Mouse (Mus musculus) spleen, adult 12 weeks (tissue): ENCODE data around the gene Adra1b.

ENCODE experiments used
- DNase-seq: peaks from one replicate; pipeline ENCODE4 v3.0.0; 2022; ENCODE audit warnings: low spot score

Adra1b gene

DNA sequence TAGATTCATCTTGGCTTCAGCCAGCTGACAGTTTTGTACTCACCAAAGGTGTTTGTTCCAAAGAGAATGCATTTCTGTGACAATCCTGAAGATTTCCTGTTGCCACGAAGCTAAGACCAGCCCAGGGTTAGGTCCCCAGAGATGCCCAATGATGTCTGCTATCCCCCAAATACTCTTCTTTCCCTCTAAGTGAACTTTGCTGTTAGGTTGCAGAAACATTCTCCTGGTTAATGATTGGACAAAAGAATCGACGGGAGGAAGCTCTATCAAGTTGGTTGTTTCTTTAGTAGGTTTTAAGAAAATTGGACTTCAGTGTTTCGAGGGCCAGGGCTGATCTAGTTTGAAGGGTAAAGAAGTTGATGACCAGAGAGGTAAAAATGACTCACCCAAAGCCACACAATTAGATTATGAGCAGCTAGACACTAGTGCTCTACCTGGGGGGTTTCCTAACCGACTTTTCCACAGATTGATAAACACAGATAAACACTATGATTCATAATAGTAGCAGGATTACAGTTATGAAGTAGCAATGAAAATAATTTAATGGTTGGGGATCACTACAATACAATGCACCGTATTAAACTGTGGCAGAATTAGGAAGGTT is at the start of gene Adra1b:
Gene Adra1b, minus strand, starts transcription at position 160 of the 604 bp plus-strand sequence.
- DNase-seq, result no peak

DNA sequence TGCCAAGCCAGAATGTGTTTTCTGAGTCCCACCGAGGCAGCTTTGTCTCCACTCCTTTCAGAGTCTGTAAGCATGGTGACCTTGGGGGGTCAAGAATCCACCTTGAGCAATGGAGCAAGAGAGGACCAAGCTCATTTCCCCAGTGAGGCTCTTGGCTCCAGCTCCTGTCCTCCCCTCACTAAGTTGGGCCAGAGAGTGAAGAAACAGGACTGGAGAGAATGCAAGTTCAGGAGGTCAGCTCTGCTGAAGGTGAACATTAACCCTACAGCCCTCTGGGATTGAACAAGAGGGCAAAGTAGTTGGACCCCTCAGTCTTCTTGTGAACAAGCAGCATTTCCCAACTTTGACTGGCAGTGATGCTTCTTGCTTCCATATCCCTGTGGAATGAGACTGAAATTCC is 49.3 kb upstream of the Adra1b start:
- no peak for DNase-seq

DNA sequence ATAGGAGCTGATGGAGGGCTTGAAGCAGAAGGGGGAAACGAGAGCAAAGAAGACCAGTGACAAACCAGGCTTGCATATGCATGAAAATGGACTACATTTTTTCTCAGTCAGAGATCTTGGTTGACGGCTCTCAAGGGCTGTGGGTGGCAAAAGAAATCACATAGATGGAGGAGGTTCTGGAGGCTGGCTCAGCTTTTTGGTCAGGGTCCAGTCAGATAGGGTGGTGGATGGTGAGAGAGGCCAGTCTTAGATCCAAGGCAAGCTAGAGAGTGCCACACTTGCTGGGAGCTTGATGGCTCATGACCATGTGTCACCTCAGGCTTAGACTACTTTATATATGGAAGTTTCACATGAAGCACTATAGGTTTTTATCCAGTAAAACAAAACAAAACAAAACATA is 42.8 kb upstream of the Adra1b start:
- no peak for DNase-seq

DNA sequence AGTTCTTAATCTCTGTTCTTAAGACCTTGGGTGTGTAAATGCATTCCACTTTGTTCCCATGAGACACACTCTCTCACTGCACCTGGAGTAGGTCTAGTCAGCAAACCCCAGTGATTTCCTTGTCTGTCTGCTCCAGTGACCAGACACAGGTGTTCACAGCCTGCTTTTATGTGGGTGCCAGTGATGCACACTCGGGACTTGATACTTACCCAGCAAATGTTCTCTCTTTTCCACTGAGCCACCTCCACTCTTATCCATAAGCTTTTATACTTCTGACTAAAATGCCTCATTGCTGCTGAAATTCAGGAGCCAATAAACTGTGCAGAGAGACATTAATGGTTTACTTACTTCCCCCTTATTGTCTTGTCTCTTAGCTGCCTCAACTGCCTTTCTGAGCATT is 42.2 kb upstream of the Adra1b start:
- no peak for DNase-seq

DNA sequence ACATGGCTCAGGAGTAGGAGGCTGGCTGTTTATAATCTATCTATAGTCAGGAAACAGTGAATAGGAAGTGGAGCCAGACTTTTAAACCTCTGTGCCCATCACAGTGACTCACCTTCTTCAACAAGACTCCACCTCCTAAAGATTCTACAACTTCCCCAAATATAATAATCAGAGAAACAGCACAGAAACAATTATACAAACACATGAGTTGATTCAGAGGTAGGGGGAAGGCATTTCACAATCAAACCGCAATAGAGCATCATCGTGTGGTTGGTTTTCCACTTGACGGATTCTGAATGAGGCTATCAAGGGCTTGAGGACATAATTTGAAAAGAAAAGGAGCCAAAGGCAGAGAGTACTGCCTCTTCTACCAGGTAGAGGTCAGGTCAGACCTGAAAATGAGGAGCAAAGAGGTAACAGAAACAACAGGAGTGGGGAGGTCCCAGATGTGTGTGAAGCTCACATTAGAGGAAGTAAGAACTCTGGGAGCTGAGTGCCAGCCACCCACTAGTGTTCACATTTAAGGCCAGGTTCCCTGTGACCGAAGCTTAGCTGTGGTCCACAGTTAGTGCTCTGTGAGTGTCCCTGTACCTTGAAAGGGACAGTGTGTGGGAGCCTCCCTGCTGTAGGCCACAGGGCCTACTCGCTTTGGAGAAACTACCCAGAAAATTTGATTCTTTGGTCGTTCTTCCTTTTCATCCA is 39.6 kb upstream of the Adra1b start:
- no peak for DNase-seq

DNA sequence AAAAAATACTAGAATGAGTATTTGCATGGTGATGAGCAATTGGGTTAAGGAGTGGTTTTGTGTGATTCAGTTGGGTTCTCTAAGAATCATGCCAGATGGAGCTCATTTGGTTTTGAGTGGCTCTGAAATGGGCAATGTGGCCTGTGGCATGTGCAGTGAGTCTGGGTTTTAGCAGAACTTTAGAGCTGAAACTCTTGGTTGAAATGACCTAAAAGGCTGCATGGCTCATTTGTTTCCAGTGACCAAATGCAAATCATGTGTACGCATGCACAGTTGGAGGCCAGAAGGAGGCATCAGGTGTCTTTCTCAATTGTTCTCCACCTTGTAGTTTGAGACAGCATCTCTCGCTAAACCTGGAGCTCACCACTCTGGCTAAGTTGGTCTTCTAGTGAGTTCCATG is 35.0 kb upstream of the Adra1b start:
- DNase-seq, result no peak

DNA sequence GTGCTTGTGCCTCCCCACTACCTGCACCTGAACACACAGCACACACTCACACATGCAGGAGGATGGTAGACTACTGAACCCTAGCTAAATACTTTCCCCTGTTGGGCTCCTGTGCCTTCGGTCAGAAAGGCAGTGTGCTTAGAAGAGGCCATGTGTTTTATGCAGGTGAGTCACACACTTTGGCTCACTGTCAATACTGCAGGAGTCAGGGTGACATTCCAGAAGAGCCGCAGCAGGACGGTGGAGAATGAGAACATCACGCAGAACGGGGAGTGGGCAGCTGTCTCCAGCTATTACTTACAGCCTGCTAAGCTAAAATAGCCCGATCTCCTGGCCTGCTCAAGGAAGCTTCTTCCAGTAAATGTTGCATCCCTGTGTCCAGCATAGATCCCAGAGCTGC is 32.5 kb upstream of the Adra1b start:
- DNase-seq, result no peak

DNA sequence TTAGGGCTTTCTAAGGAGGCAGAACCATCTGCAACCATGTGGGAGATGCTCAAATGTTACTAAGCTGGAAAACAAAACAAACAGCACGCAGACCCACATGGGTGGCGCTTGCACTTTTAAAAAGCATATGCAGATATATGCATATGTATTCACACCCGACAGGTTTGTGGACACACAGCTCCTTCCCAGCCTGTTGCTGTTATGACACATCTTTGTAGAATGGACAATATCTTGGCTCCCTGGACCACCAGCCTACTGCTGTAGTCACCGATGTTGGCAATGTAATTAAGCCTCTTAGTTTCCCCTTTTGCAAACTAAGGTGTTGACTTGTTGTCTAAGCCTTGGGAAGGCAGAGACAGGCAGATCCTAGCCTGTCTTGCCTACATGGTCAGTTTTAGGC is 32.0 kb upstream of the Adra1b start:
- DNase-seq, result no peak

DNA sequence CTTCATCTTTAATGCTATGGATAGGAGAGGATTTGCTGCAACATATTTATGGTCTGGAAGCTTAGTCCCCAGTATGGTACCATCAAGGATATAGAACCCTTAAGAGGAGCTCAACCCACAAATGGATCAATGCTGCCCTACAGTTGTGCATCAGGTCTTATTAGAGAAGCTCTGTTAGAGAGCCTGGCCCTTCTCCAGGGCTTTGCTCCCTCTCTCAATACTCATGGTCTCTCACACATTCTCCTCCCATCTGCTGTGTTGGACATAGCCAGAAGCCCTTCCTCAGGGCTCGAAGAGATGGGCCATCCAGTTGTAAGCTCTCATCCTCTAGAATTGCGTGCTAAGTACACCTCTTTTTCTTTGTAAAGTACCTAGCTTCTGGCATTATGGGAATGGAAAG is 29.2 kb upstream of the Adra1b start:
- DNase-seq, result no peak

DNA sequence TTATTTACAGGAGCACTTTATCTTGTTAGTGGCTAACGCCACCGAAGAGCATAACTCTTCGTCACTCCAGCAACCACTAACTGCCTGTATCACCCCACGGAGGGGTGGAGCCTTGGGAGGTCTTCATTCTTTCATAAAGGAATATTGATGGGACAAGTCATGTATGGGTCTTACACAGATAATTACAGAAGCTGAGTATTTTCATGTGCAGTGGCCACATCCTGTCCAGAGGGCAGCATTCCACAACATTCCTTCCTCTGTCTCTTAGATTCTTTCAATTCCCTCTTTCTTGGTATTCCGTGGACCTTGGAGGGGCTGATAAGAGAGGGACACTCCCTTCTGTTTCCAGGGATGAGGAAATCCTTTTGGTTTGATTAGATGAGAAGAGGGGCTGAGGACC is 28.7 kb upstream of the Adra1b start:
- DNase-seq, result no peak

DNA sequence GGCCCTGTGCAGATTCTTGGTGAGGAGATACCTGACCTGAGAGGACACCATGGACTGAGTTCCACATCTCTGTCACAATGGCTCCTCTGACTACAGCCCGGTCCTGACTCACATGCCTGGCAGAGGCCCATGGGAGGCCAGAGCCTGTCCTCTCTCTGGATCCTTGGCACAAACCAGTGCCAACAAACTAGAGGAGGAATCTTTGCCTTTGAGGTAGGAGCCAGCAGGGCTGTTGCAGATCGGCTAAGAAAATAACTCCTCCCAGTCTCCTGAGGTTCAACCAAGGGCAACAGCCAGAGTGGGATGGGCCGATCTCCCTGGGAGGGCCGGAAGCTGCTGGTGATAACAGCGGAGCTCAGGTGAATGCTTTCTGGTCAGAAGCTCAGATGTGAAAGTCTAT is 28.2 kb upstream of the Adra1b start:
- no peak for DNase-seq

DNA sequence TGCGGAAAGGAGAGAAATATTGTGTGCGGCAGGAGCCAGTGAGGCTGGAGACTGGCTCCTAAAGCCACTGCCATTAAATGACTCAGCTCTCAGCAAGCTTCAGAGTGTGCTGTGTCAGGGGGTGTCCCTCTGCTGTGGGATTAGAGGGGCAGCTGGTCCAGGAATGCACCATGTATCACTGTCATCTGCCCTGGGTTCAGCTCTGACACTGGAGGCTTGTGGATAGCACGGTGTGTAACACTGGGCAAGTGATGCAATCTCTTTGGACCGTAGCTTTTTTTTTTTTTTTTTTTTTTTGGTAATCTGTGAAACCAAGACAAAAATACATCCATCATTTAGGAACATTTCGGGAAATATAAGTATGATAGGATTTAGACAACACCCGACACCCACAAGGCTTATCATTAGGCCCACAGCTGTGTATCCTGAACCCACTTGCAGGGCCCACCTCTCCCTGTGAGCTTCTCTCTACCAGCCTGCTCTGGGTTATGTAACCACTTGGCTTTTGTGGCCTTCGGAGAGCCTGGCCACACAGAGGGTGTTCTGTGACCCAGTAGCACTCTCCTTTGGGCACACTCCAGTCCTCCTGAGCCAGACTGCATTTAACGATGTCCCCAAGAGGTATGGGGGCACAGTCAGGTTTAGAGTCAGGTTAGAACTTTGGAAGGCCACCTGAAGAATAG is 26.3 kb upstream of the Adra1b start:
- no peak for DNase-seq

DNA sequence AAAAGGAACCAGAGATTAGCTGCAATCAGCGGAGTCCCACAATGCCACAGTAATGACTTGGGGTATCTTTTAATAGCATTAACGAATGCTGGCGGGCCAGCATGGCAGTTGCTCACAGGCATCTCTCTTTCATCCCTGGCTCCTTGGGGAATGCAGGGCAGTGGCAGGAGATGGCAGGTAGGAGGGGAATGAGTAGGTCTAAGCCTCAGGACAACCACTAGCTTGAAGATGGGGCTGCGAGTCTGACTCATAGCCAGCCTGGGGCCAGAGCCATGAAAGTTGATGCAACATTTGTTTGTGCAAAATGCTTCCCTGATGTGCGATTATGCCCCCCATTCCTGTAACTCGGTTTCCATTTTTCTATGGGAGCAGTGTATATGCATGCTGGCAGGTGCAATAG is 25.2 kb upstream of the Adra1b start:
- no peak for DNase-seq

DNA sequence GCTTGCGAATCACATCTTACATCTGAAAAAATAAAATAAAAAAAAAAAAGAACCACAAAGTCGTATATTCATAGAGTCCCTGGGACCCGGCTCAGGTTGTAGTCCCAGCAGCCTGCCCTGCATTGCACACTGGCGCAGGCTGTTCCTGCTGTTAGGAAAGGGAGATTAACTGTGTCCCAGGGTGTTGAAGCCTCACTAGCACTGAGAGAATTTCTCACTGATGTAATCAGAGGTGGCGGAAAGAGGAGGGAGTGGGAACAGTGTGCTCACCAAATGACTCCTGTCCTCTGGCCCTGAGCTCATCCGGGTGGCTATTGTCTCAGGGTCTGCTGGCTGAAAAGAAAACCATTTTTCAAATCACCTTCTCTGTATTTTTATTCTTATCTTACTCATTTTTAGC is 24.6 kb upstream of the Adra1b start:
- no peak for DNase-seq

DNA sequence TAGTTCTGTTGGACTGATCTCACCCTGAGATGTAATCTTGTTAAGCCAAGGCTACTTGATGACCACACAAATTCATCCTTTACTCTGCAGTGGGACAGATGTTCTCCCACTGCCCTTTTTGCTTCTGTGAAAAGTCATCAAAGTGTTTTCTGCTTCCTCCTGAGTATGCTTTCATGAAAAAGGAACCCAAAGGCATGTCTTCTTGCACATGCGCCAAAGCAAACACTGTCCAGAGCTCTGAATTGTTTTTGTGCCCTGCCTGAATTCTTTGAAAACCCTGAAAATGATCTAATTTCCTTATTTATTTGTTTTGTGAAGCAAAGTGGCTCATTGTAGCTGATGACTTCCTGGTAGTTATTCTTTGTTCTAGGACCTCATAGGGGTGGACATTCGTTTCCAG is 20.7 kb upstream of the Adra1b start:
- no peak for DNase-seq

DNA sequence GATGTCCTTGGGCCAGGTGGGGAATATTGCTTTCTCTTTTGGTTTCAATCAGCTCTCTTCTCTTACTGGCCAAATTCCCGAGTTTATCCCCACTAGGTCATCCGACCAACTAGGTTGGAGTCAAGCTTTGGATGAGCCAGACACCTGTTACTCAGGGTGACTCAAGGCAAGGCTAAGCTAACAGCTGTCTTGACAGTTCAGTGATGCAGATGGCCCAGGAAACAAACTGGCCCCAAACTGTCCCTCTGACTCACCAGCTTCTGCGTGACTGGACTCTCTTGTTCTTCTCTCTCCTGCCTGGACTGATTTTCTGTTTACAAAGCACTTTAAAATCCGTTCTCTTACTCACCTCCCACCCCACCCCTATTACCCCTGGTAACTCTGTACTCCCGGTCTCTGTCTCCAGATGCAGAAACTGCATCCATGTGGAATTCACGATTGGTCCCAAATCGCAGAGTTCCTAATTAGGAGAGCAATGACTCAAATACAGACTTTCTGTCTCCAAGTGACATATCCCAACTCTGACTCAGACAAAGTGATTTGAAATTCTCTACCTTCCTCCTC is 18.6 kb upstream of the Adra1b start:
- no peak for DNase-seq

DNA sequence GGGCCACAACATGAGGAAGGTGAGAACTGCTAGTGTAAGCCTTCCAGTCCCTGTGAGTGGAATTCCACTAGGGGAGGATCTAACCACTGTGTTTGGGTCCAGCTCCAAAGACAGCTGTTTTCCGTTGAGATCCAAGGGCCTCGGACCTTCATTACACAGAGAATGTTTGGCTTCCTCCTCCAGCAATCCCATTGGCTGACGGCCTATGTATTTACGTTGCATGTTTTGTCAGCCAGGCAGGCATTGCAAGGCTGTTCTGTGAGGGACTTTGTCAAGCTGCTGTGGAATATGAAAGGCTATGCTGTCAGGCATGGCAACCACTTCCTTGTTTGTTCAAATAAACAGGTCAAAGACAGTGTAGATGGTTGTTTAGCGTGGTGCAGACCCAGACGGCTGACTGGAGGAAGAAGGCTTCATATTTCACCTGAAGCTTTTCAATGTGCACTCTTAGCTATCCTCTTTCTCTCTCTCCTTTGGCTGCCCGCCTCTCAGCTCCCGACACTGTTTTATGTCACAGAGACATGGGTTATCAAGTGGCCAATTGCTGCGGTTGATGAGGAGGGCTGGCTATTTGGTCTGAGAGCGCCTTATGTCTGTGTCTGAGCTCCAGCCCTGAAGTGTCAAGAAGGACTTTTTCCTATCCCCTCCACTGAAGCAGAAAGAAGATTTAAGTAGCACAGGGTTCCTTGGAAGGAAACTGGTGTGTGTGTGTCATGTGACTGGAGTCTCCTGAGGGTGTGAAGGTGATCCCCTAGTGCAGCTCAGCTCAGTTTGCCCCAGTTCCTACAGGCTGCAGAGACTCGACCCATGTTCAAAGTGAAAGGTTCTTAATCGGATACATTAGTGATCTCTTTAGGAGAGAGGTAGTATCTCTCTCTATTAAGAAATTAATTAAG is 13.8 kb upstream of the Adra1b start:
- DNase-seq, result no peak

DNA sequence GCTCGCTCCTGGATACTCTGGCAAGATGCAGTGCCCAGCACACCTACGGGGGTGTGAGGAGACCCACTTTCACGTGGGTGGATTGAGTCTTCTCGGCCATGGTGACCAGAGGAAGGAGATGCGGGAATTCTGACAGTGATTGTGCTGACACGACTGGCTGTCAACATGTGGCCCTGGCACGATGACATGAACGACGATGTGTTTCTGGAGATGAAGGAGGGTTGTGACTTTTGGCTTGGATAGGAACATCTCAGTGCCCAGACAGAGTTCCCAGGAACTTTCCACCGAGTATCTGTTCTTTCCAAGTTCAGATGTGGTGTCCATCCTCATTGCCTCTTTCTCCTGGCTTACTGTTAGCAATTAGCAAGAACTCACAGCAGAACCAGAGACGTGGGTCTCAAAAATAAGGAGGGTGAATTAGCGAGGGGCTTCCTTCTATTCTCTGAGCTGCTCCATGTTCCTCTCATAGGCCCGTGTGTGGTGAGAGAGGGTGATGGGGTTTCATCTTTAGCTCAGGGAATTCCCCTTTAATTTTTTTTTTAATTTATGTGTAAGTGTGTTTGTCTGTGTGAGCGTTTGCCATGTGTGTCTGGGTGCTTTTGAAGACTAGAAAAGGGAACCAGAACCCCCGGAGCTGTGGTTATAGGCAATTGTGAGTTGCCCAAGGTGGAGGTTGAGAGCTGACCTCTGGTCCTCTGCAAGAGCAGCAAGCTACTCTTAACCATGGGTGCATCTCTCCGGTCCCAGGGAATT is 11.3 kb upstream of the Adra1b start:
- DNase-seq, result no peak

DNA sequence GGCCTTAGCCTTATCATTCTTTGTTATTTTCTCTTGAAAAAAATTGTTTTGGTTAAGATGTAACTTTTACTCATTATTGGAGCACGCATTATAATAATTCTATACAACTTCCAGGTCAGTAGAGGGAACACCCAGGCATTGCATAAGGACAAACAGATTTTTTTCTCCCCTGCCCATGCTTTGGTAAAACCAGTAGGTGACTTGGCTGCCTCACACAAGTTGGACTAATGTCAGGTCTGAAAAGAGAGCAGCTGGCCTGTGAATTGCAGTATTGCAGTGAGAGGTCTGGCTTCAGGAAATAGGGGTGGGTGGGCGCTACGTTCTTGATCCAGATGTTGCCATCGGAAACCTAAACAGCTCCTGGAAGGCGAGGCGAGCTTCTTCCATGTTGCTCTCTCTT is 10.6 kb upstream of the Adra1b start:
- no peak for DNase-seq

DNA sequence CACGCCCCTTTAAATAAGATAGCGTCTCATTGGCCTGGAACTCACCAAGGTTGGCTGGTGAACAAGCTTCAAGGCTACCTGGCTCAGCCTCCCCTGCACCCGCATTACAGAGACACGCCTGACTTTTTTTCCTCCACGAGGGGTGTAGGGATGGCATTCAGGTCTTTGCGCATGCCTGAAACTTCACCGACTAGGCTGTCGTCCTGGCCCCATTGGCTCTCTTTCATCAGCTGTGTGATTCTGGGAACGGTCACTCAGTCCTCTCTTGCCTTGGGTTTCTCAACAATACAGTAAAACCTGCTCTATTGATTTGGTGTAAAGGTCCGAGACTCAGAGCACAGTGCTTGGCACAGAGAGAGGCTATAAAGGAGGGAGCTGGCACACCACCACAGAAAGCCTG is 2.3 kb upstream of the Adra1b start:
- no peak for DNase-seq

DNA sequence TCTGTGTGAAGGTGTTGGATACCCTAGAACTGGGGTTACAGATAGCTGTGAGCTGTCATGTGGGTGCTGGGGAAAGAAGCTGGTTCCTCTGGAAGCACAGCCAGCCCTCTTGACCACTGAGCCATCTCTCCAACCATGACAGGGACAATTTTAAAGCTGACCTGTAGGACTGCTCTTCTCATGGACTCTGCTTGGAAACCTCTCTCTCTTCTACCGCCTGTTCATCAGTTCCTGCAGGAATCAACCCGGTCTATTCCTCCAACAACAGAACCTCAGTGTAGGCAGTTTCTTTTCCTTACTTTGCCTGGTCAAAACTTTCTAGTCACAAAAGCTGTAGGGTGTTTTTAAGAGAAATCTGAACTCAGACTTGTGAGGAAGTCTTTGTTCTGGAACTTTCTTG is 1.3 kb downstream of the Adra1b start:
- no peak for DNase-seq

DNA sequence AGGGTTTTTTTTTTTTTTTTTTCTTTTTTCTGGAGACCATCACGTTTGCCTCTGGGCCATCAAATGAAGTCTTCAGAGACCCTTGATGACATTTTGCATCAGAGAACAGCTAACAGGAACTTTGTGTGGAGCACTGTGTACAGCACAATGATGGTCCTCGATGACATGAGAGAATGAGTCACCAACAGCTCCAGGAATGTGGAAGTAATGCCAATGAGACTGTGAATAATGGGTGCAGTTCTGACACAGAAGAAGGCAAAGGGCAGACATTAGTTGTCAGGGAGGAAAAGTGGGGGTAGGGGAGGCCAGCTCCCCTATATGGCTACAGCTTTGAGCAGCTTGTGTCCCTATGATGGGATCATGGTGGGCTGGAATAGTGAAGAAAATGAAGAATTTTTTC is 5.7 kb downstream of the Adra1b start:
- no peak for DNase-seq
